Mouse (Mus musculus) hindbrain, embryonic 10.5 days (tissue): ENCODE data around the gene Maml2. TPM values are rescaled to one million over a fixed set of nuclear protein-coding genes. Genes with fewer than 3 reads are reported as not detected.

Experiments
- DNase-seq: peaks from one replicate; pipeline ENCODE4 v3.0.0-alpha.2; 2017; ENCODE audit warnings: low spot score
- H3K27ac ChIP-seq: fragments of 300-500 bp; sonication (generic); 2 replicates; pipeline ENCODE4 v1.5.1; 2016; ENCODE audit warnings: mild to moderate bottlenecking, moderate library complexity
- H3K27me3 ChIP-seq: fragments of 300-500 bp; sonication (generic); 2 replicates; pipeline ENCODE4 v1.6.1; 2016; ENCODE audit warnings: mild to moderate bottlenecking; ENCODE audit not compliant: poor library complexity, insufficient read depth, severe bottlenecking
- H3K36me3 ChIP-seq: fragments of 300-500 bp; sonication (generic); 2 replicates; pipeline ENCODE4 v1.6.1; 2016; ENCODE audit warnings: mild to moderate bottlenecking, moderate library complexity
- H3K4me1 ChIP-seq: fragments of 300-500 bp; sonication (generic); replicated peaks from 2 replicates; pipeline ENCODE4 v1.6.1; 2016; ENCODE audit warnings: mild to moderate bottlenecking
- H3K4me3 ChIP-seq: fragments of 300-500 bp; sonication (generic); 2 replicates; pipeline ENCODE4 v1.5.1; 2016; ENCODE audit warnings: mild to moderate bottlenecking, moderate library complexity
- H3K9me3 ChIP-seq: fragments of 300-500 bp; sonication (generic); 2 replicates; pipeline ENCODE4 v1.6.1; 2016; ENCODE audit warnings: mild to moderate bottlenecking, moderate library complexity
- WGBS: fragments of 180-500 bp; shearing (Covaris S2); methylation state at CpG from one replicate; pipeline ENCODE4 v1.1.7; 2016; 5-methylcytosine and 5-hydroxymethylcytosine counted together
- polyA plus RNA-seq: library from polyadenylated mRNA; unstranded; fragments of >200 nt; fragmentation: Nextera tagmentation; extraction: Ambion mirVana; gene quantifications from 2 replicates; pipeline ENCODE4 v1.2.1, GENCODE M21; 2016

The Maml2 gene
- polyA plus RNA-seq, 1 experiment from 2014 or later, result 10.0 TPM

- H3K4me1 ChIP-seq, result no peaks in the 10 kb centered on the region
- 82% methylated on average over 1 of the region's 1 CpGs for WGBS
- no peak overlapping the region for H3K4me3 ChIP-seq
- no peak overlapping the region for H3K27ac ChIP-seq
- H3K36me3 ChIP-seq, result no peaks in the 10 kb centered on the region
- DNase-seq, result no peak
- H3K9me3 ChIP-seq, result no peaks in the 10 kb centered on the region
- H3K27me3 ChIP-seq, result no peaks in the 10 kb centered on the region
Observed at GRCm38 (mm10) chr9:13491107-13491506, 193.3 kb downstream of the Maml2 start.

- Histone ChIP-seq H3K4me1 (peaks cover 3% of the 10 kb centered on the region; the same call in 1 of the 2 replicates), H3K36me3 (no peaks in the 10 kb centered on the region), H3K27ac (no peak overlapping the region), H3K27me3 (no peaks in the 10 kb centered on the region), H3K9me3 (no peaks in the 10 kb centered on the region), H3K4me3 (no peak overlapping the region)
- 84% methylated on average over 9 of the region's 9 CpGs for WGBS
- DNase-seq, result no peak
Observed at GRCm38 (mm10) chr9:13491854-13492620, 194.3 kb downstream of the Maml2 start.

GRCm38 (mm10) chr9:13492807-13493206 is 195.1 kb downstream of the Maml2 start:
- Histone ChIP-seq H3K27me3 (no peaks in the 10 kb centered on the region), H3K4me1 (peaks cover 7% of the 10 kb centered on the region), H3K36me3 (no peaks in the 10 kb centered on the region), H3K27ac (no peak overlapping the region), H3K4me3 (no peak overlapping the region), H3K9me3 (no peaks in the 10 kb centered on the region)
- no peak for DNase-seq
- 90% methylated on average over 2 of the region's 2 CpGs for WGBS

- H3K4me1 ChIP-seq, result peaks cover 12% of the 10 kb centered on the region
- DNase-seq, result no peak
- H3K4me3 ChIP-seq, result no peak overlapping the region
- no peaks in the 10 kb centered on the region for H3K27me3 ChIP-seq
- H3K9me3 ChIP-seq, result no peaks in the 10 kb centered on the region
- WGBS, result 92% methylated on average over 2 of the region's 2 CpGs
- H3K27ac ChIP-seq, result no peak overlapping the region
- no peaks in the 10 kb centered on the region for H3K36me3 ChIP-seq
Observed at GRCm38 (mm10) chr9:13493746-13494145, 196.0 kb downstream of the Maml2 start.

- Histone ChIP-seq H3K4me3 (no peak overlapping the region), H3K4me1 (peaks cover 12% of the 10 kb centered on the region), H3K27ac (no peak overlapping the region), H3K9me3 (no peaks in the 10 kb centered on the region), H3K36me3 (no peaks in the 10 kb centered on the region), H3K27me3 (no peaks in the 10 kb centered on the region)
- no peak for DNase-seq
Observed at GRCm38 (mm10) chr9:13495530-13495929, 197.8 kb downstream of the Maml2 start.

GRCm38 (mm10) chr9:13497016-13497415 is 199.3 kb downstream of the Maml2 start:
- Histone ChIP-seq H3K4me3 (no peak overlapping the region), H3K36me3 (no peaks in the 10 kb centered on the region), H3K27me3 (no peaks in the 10 kb centered on the region), H3K4me1 (peaks cover 12% of the 10 kb centered on the region), H3K9me3 (no peaks in the 10 kb centered on the region), H3K27ac (0 out of 2 replicates have a peak overlapping the region, but pooled peaks have one; percentile 35)
- DNase-seq, result no peak
- 64% methylated on average over 3 of the region's 3 CpGs for WGBS

GRCm38 (mm10) chr9:13497690-13498333 is 200.1 kb downstream of the Maml2 start:
- H3K36me3 ChIP-seq, result no peaks in the 10 kb centered on the region
- H3K27me3 ChIP-seq, result no peaks in the 10 kb centered on the region
- peaks cover 12% of the 10 kb centered on the region for H3K4me1 ChIP-seq
- DNase-seq, result peak; percentile 29
- H3K9me3 ChIP-seq, result no peaks in the 10 kb centered on the region
- H3K27ac ChIP-seq, result peak overlapping the region; percentile 59; the same call in 1 of the 2 replicates
- 75% methylated on average over 7 of the region's 7 CpGs for WGBS
- H3K4me3 ChIP-seq, result no peak overlapping the region

- no peaks in the 10 kb centered on the region for H3K27me3 ChIP-seq
- H3K36me3 ChIP-seq, result no peaks in the 10 kb centered on the region
- 86% methylated on average over 5 of the region's 5 CpGs for WGBS
- H3K27ac ChIP-seq, result no peak overlapping the region
- no peaks in the 10 kb centered on the region for H3K9me3 ChIP-seq
- DNase-seq, result no peak
- H3K4me3 ChIP-seq, result no peak overlapping the region
- H3K4me1 ChIP-seq, result peaks cover 12% of the 10 kb centered on the region
Observed at GRCm38 (mm10) chr9:13500045-13500444, 202.3 kb downstream of the Maml2 start.

- H3K27ac ChIP-seq, result no peak overlapping the region
- no peaks in the 10 kb centered on the region for H3K36me3 ChIP-seq
- H3K27me3 ChIP-seq, result no peaks in the 10 kb centered on the region
- no peak for DNase-seq
- H3K4me1 ChIP-seq, result peaks cover 3% of the 10 kb centered on the region; the same call in 1 of the 2 replicates
- no peaks in the 10 kb centered on the region for H3K9me3 ChIP-seq
- 90% methylated on average over 4 of the region's 4 CpGs for WGBS
- no peak overlapping the region for H3K4me3 ChIP-seq
Observed at GRCm38 (mm10) chr9:13505024-13505423, 207.3 kb downstream of the Maml2 start.

GRCm38 (mm10) chr9:13506956-13507821 is 209.4 kb downstream of the Maml2 start:
- no peak overlapping the region for H3K27ac ChIP-seq
- no peaks in the 10 kb centered on the region for H3K27me3 ChIP-seq
- WGBS, result 72% methylated on average over 6 of the region's 6 CpGs
- no peaks in the 10 kb centered on the region for H3K9me3 ChIP-seq
- H3K4me1 ChIP-seq, result peaks cover 3% of the 10 kb centered on the region; the same call in 1 of the 2 replicates
- H3K4me3 ChIP-seq, result no peak overlapping the region
- no peaks in the 10 kb centered on the region for H3K36me3 ChIP-seq
- no peak for DNase-seq

GRCm38 (mm10) chr9:13507822-13508188 is 210.0 kb downstream of the Maml2 start:
- no peak overlapping the region for H3K27ac ChIP-seq
- H3K4me3 ChIP-seq, result no peak overlapping the region
- WGBS, result 94% methylated on average over 9 of the region's 9 CpGs
- no peak for DNase-seq
- peaks cover 3% of the 10 kb centered on the region; the same call in 1 of the 2 replicates for H3K4me1 ChIP-seq
- no peaks in the 10 kb centered on the region for H3K9me3 ChIP-seq
- H3K27me3 ChIP-seq, result no peaks in the 10 kb centered on the region
- no peaks in the 10 kb centered on the region for H3K36me3 ChIP-seq

- Histone ChIP-seq H3K4me3 (no peak overlapping the region), H3K27me3 (no peaks in the 10 kb centered on the region), H3K9me3 (no peaks in the 10 kb centered on the region), H3K27ac (no peak overlapping the region), H3K36me3 (no peaks in the 10 kb centered on the region), H3K4me1 (peaks cover 7% of the 10 kb centered on the region; the same call in 1 of the 2 replicates)
- 80% methylated on average over 6 of the region's 6 CpGs for whole genome bisulfite sequencing
- DNase-seq, result no peak
Observed at GRCm38 (mm10) chr9:13509751-13510150, 212.0 kb downstream of the Maml2 start.
